Mouse (Mus musculus): ENCODE measurements at regions not wholly inside any gene's neighbourhood (a gene's known extent, or its start where the extent isn't known, plus 50 kb on each side); places are given as distances from the start of the nearest gene placed in this dataset.

- no peak for DNase-seq
These were observed 554.8 kb downstream of the Ptprc start for GRCm38 (mm10) chr1:137620672-137621071.

GRCm38 (mm10) chr1:137618231-137618630 is 557.3 kb downstream of the Ptprc start:
- no peak for DNase-seq

GRCm38 (mm10) chr1:137617513-137617912 is 558.0 kb downstream of the Ptprc start:
- no peak for DNase-seq

- no peak for DNase-seq
These were observed 568.8 kb downstream of the Ptprc start for GRCm38 (mm10) chr1:137606716-137607115.

GRCm38 (mm10) chr1:137605890-137606663 is 569.4 kb downstream of the Ptprc start:
- no peak for DNase-seq

GRCm38 (mm10) chr1:137593732-137594131 is 581.8 kb downstream of the Ptprc start:
- DNase-seq, result no peak

GRCm38 (mm10) chr1:137591891-137592290 is 583.6 kb downstream of the Ptprc start:
- DNase-seq, result no peak

GRCm38 (mm10) chr1:137591295-137591694 is 584.2 kb downstream of the Ptprc start:
- no peak for DNase-seq

GRCm38 (mm10) chr1:137588304-137589300 is 586.9 kb downstream of the Ptprc start:
- DNase-seq, result no peak

GRCm38 (mm10) chr1:137587481-137588228 is 587.9 kb downstream of the Ptprc start:
- DNase-seq, result no peak

GRCm38 (mm10) chr1:137584696-137585095 is 590.8 kb downstream of the Ptprc start:
- DNase-seq, result no peak

GRCm38 (mm10) chr1:137584104-137584675 is 591.3 kb downstream of the Ptprc start:
- no peak for DNase-seq

GRCm38 (mm10) chr1:137577639-137578038 is 597.9 kb downstream of the Ptprc start:
- no peak for DNase-seq

GRCm38 (mm10) chr1:137576174-137576573 is 599.3 kb downstream of the Ptprc start:
- no peak for DNase-seq

GRCm38 (mm10) chr1:137575380-137575779 is 600.1 kb downstream of the Ptprc start:
- no peak for DNase-seq

- DNase-seq, result no peak
These were observed 603.3 kb downstream of the Ptprc start for GRCm38 (mm10) chr1:137571905-137572865.

- DNase-seq, result no peak
These were observed 604.2 kb downstream of the Ptprc start for GRCm38 (mm10) chr1:137571190-137571904.

GRCm38 (mm10) chr1:137567526-137567925 is 607.3 kb upstream of the Nr5a2 start:
- DNase-seq, result no peak

- no peak for DNase-seq
These were observed 605.4 kb upstream of the Nr5a2 start for GRCm38 (mm10) chr1:137565573-137566048.

- no peak for DNase-seq
These were observed 601.4 kb upstream of the Nr5a2 start for GRCm38 (mm10) chr1:137561686-137562085.

Data from right cerebral cortex, postnatal 4 days (tissue).